Mouse (Mus musculus) megakaryocyte, embryonic 14.5 days (primary cell): ENCODE results near the gene B430306N03Rik.

ENCODE experiments used
- FLI1 ChIP-seq: IDR thresholded peaks from 2 replicates; pipeline ENCODE4 v1.6.1; 2012; ENCODE audit warnings: low read length, inconsistent platforms, mixed read lengths
- GATA1 ChIP-seq: IDR thresholded peaks from 3 replicates; pipeline ENCODE4 v1.6.1; 2012; ENCODE audit warnings: mixed read lengths, low read length, inconsistent platforms, borderline replicate concordance

GRCm38 (mm10) chr17:48334186-48334585 lies 18.2 kb downstream of the B430306N03Rik start:
- TF ChIP-seq GATA1 (no peak), FLI1 (no peak)
